Comparison of ENCODE assay signal across 12 mouse cellular contexts in the genomic region with DNA sequence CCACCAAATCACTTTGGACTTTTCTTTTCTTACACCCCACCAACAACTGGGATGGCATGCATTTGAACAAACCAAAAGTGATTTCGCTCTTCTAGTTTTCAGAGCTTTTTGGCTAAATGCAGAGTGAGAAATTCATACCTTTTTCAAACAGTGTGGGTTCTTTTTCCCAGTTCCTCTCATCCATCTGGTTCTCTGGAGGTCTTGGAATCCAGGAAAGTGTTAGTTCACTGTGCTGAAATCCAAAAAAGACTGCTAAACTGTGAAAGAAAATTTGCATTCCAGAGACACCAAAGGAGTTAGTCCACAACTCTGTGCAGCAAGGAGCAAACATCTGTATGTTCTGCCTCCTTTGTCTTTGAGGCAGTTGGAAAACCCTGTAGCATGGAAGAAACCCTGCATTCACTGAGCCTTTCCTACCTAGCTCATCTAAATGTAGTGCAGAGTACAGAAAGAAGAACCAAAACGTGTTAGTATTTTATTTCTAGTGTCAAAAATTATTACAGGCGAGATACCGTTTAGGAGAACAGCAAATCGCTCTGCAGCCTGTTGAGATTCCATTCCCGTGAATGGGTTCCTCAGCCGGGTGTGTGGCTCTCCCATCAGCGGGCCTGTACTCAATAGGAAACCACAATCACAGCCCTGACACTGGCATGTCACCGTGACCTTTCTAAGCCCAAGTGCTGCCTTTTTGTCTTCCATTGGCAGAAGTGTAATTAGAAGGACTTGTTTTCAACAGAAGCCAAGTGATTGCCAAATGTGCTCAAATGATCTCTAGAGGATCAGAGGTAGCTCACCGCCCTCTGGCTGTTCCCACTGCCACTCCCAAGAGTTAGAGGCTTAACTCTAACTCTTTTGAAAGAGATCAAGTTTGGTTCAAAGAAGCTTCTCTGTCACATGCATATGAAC.
DNase-seq lines count a peak whose midpoint lies in the region; ATAC-seq and TF ChIP-seq lines count a peak whose summit lies in the region.
"Had no signal": no experiment of that assay in that cellular context is flagged by ENCODE, and none has a peak within 500 bp of the region (broad histone marks: within the 10 kb centered on the region; RNA-seq: fewer than 3 reads in every experiment).

No protein-coding gene starts in this region.

- WGBS in liver, adult 2 months: 69% methylated on average over 10 of the region's 10 CpGs
- WGBS in liver, embryonic 12.5 days (ENCODE audit: insufficient replicate concordance): 48% methylated on average over 10 of the region's 10 CpGs
- 61% methylated on average over 10 of the region's 10 CpGs for WGBS in embryonic facial prominence, embryonic 15.5 days

- H3K4me1 ChIP-seq in liver, adult 2 months (ENCODE audit: control insufficient read depth, insufficient read depth, low read length): peaks cover 6% of the 10 kb centered on the region; the same call in 1 of the 2 replicates
- no peaks in the 10 kb centered on the region for H3K4me1 ChIP-seq in liver, embryonic 12.5 days
- 0 out of 2 replicates have a peak, but pooled peaks cover 11% of the 10 kb centered on the region for H3K4me1 ChIP-seq in embryonic facial prominence, embryonic 15.5 days

- no peaks in the 10 kb centered on the region for H3K36me3 ChIP-seq in liver, adult 2 months (ENCODE audit: control insufficient read depth, insufficient read depth, low read length)
- H3K36me3 ChIP-seq in liver, embryonic 12.5 days: no peaks in the 10 kb centered on the region
- no peaks in the 10 kb centered on the region for H3K36me3 ChIP-seq in embryonic facial prominence, embryonic 15.5 days

- ATAC-seq in frontal cortex, adult (ENCODE audit: low TSS enrichment): peak; percentile 93
- ATAC-seq in liver, embryonic 12.5 days: no peak
- ATAC-seq in embryonic facial prominence, embryonic 15.5 days (ENCODE audit: insufficient number of reproducible peaks, low FRiP score, low TSS enrichment, low read depth): no peak
- ATAC-seq in monocyte, adult 5-6 weeks (replicated peaks; ENCODE audit: insufficient number of reproducible peaks, low FRiP score, low TSS enrichment, poor library complexity, severe bottlenecking): peak; percentile 59; the same call in 1 of the 2 replicates

- TF ChIP-seq POLR2A in liver, adult 2 months (IDR thresholded peaks at IDR 0.05; ENCODE audit: extremely low read depth, insufficient read depth, low read length): no peak

- TF ChIP-seq CTCF in liver, adult 2 months (IDR thresholded peaks at IDR 0.05; ENCODE audit: low read depth, low read length): peak; percentile 23; the same call in 1 of the 2 replicates

- H3K79me2 ChIP-seq in liver, adult 2 months (ENCODE audit: control insufficient read depth, insufficient read depth, low read length): no peaks in the 10 kb centered on the region

- no peak overlapping the region for H3K4me3 ChIP-seq in liver, adult 2 months (ENCODE audit: insufficient read depth, low read depth, low read length)
- H3K4me3 ChIP-seq in liver, embryonic 12.5 days: no peak overlapping the region
- no peak overlapping the region for H3K4me3 ChIP-seq in embryonic facial prominence, embryonic 15.5 days (replicated peaks)

- peak overlapping the region; percentile 18; the same call in 1 of the 2 replicates for H3K27ac ChIP-seq in liver, adult 2 months (replicated peaks; ENCODE audit: insufficient read depth, low read depth, low read length)
- no peak overlapping the region for H3K27ac ChIP-seq in liver, embryonic 12.5 days
- H3K27ac ChIP-seq in embryonic facial prominence, embryonic 15.5 days (replicated peaks): peak overlapping the region; percentile 23; the same call in 1 of the 2 replicates

- H3K4me2 ChIP-seq in liver, embryonic 12.5 days: no peak overlapping the region
- H3K4me2 ChIP-seq in embryonic facial prominence, embryonic 15.5 days (replicated peaks): no peak overlapping the region
- H3K4me2 ChIP-seq: lung, embryonic 14.5 days had no signal

- no peaks in the 10 kb centered on the region for H3K9me3 ChIP-seq in liver, embryonic 12.5 days (replicated peaks)
- H3K9me3 ChIP-seq in embryonic facial prominence, embryonic 15.5 days (replicated peaks): no peaks in the 10 kb centered on the region

- H3K9ac ChIP-seq in liver, adult 2 months (ENCODE audit: low read depth, low read length): no peak overlapping the region
- no peak overlapping the region for H3K9ac ChIP-seq in liver, embryonic 12.5 days
- no peak overlapping the region for H3K9ac ChIP-seq in embryonic facial prominence, embryonic 15.5 days
- H3K9ac ChIP-seq: lung, embryonic 14.5 days had no signal

- no peak for DNase-seq in frontal cortex, postnatal 10 days (ENCODE audit: low spot score in 2 of 2)
- DNase-seq in liver, adult 2 months (ENCODE audit: extremely low read depth, low read depth, low spot score): peak; percentile 93
- DNase-seq in cerebellum, adult 9-10 months: no peak
- DNase-seq in T-cell, adult 2 months (ENCODE audit: low spot score): no peak
- DNase-seq: kidney, adult 8-10 months; lung, embryonic 14.5 days; thymus, postnatal 14 days had no signal

- no peaks in the 10 kb centered on the region for H3K27me3 ChIP-seq in liver, adult 2 months (ENCODE audit: control insufficient read depth, insufficient read depth, low read length)
- H3K27me3 ChIP-seq in liver, embryonic 12.5 days (replicated peaks): no peaks in the 10 kb centered on the region
- no peaks in the 10 kb centered on the region for H3K27me3 ChIP-seq in embryonic facial prominence, embryonic 15.5 days
- H3K27me3 ChIP-seq: CH12.LX had no signal

Comparison
In these comparisons a context has a peak if more than half of its experiments do, and no peak if none do; other contexts are left out.
1. ATAC-seq: peak in frontal cortex, adult (single experiment) and monocyte, adult 5-6 weeks (single experiment); none in liver, embryonic 12.5 days (single experiment) and embryonic facial prominence, embryonic 15.5 days (single experiment).